Mouse (Mus musculus): ENCODE measurements around the gene Gnl3l. TPM values are rescaled to one million over a fixed set of nuclear protein-coding genes. Genes with fewer than 3 reads are reported as not detected.

Gnl3l gene
- total RNA-seq (2021): 100 to 1,000 TPM; 206 to 226 TPM
- long read RNA-seq, full-length matches to known transcripts: 6 of 21 reads
- long read RNA-seq, partial matches to known transcripts: 5 of 21 reads
- long read RNA-seq, other reads (novel, unspliced or antisense): 10 of 21 reads

- peak; percentile 77 to 83 for DNase-seq (ENCODE audit: low spot score in 2 of 2)
Measured at GRCm38 (mm10) chrX:151016938-151017877, at the start of gene Gnl3l. TSS of gene Gnl3l (minus strand) at chrX:151017322.

- no peak for DNase-seq (ENCODE audit: low spot score in 2 of 2)
Measured at GRCm38 (mm10) chrX:151066071-151066666, 49.0 kb upstream of the Gnl3l start.

- no peak for DNase-seq (ENCODE audit: low spot score in 2 of 2)
Measured at GRCm38 (mm10) chrX:151061615-151062299, 44.6 kb upstream of the Gnl3l start.

- no peak for DNase-seq (ENCODE audit: low spot score in 2 of 2)
Measured at GRCm38 (mm10) chrX:151059346-151059745, 42.2 kb upstream of the Gnl3l start.

- DNase-seq (ENCODE audit: low spot score in 2 of 2): no peak
Measured at GRCm38 (mm10) chrX:151055559-151055958, 38.4 kb upstream of the Gnl3l start.

- DNase-seq (ENCODE audit: low spot score in 2 of 2): no peak
Measured at GRCm38 (mm10) chrX:151054489-151054888, 37.4 kb upstream of the Gnl3l start.

- no peak for DNase-seq (ENCODE audit: low spot score in 2 of 2)
Measured at GRCm38 (mm10) chrX:151050337-151050736, 33.2 kb upstream of the Gnl3l start.

- DNase-seq (ENCODE audit: low spot score in 2 of 2): no peak
Measured at GRCm38 (mm10) chrX:151049661-151050215, 32.6 kb upstream of the Gnl3l start.

GRCm38 (mm10) chrX:151047431-151048058 lies 30.4 kb upstream of the Gnl3l start:
- peak; percentile 24 to 52 for DNase-seq (ENCODE audit: low spot score in 2 of 2)

GRCm38 (mm10) chrX:151046777-151047430 lies 29.8 kb upstream of the Gnl3l start:
- peak; percentile 74 to 86 for DNase-seq (ENCODE audit: low spot score in 2 of 2)

- DNase-seq (ENCODE audit: low spot score in 2 of 2): peak; percentile 12 to 25
Measured at GRCm38 (mm10) chrX:151046321-151046720, 29.2 kb upstream of the Gnl3l start.

- no peak for DNase-seq (ENCODE audit: low spot score in 2 of 2)
Measured at GRCm38 (mm10) chrX:151045850-151046249, 28.7 kb upstream of the Gnl3l start, which contains the start of gene Fgd1. TSS of gene Fgd1 (plus strand) at chrX:151046150.

- DNase-seq (ENCODE audit: low spot score in 2 of 2): no peak
Measured at GRCm38 (mm10) chrX:151041223-151041622, 24.1 kb upstream of the Gnl3l start.

GRCm38 (mm10) chrX:151031400-151031799 lies 14.3 kb upstream of the Gnl3l start:
- DNase-seq (ENCODE audit: low spot score in 2 of 2): no peak

GRCm38 (mm10) chrX:151018798-151019197 lies 1.7 kb upstream of the Gnl3l start:
- DNase-seq (ENCODE audit: low spot score in 2 of 2): no peak

GRCm38 (mm10) chrX:151017897-151018296 lies 775 bp upstream of the Gnl3l start:
- DNase-seq (ENCODE audit: low spot score in 2 of 2): peak in 1 of 2 experiments; percentile 10

- no peak for DNase-seq (ENCODE audit: low spot score in 2 of 2)
Measured at GRCm38 (mm10) chrX:150996775-150997174, 20.3 kb downstream of the Gnl3l start.

GRCm38 (mm10) chrX:150981621-150982020 lies 35.5 kb downstream of the Gnl3l start:
- DNase-seq (ENCODE audit: low spot score in 2 of 2): no peak

GRCm38 (mm10) chrX:150975424-150975823 lies 41.7 kb downstream of the Gnl3l start:
- DNase-seq (ENCODE audit: low spot score in 2 of 2): no peak

- DNase-seq (ENCODE audit: low spot score in 2 of 2): no peak
Measured at GRCm38 (mm10) chrX:150963027-150963426, 54.1 kb downstream of the Gnl3l start.
